Mouse (Mus musculus) left cerebral cortex, adult 2 months (tissue): ENCODE measurements at regions not wholly inside any gene's neighbourhood (a gene's known extent, or its start where the extent isn't known, plus 50 kb on each side); places are given as distances from the start of the nearest gene placed in this dataset.

Experiments
- DNase-seq, 2 experiments: peaks; one replicate each; pipeline ENCODE4 v3.0.0; 2021 to 2022; ENCODE audit warnings: low spot score in 2 of 2, mixed read lengths in 1 of 2; ENCODE audit errors: extremely low spot score in 1 of 2
- H3K27ac ChIP-seq: fragments of 200-600 bp; 2 replicates; pipeline ENCODE4 v1.8.1; 2022
- H3K4me3 ChIP-seq: fragments of 200-600 bp; 2 replicates; pipeline ENCODE4 v1.8.1; 2022
- CTCF ChIP-seq: fragments of 200-600 bp; IDR thresholded peaks from 2 replicates; pipeline ENCODE4 v1.8.1; 2022; ENCODE audit warnings: antibody characterized with exemption, mild to moderate bottlenecking, moderate library complexity
- intact Hi-C: fragments of 180-260 bp; cut with DNase I; formaldehyde crosslinking; loops from one replicate; pipeline ENCODE4 v1.15.1; 2025

- peak; percentile 19 to 24 for DNase-seq
- intact Hi-C loops: loop anchor here (5.0 kb wide), 1 partner anchor 55 kb away; no protein-coding TSS in a partner anchor
- no peak for TF ChIP-seq CTCF
- no peak overlapping the region for H3K4me3 ChIP-seq
- peak overlapping the region; percentile 83 for H3K27ac ChIP-seq
Measured at GRCm38 (mm10) chr6:143287322-143287721, 120.3 kb downstream of the Etnk1 start.

- no peak for TF ChIP-seq CTCF
- H3K4me3 ChIP-seq: no peak overlapping the region
- peak; percentile 26 to 27 for DNase-seq
- intact Hi-C loops: loop anchor here (5.0 kb wide), 1 partner anchor 56 kb away; no protein-coding TSS in a partner anchor
- H3K27ac ChIP-seq: peak overlapping the region; percentile 83
Measured at GRCm38 (mm10) chr6:143288491-143289130, 121.6 kb downstream of the Etnk1 start.

- DNase-seq: no peak
- intact Hi-C loops: no loop called here
- TF ChIP-seq CTCF: no peak
- no peak overlapping the region for H3K27ac ChIP-seq
- H3K4me3 ChIP-seq: no peak overlapping the region
Measured at GRCm38 (mm10) chr6:143293648-143294047, 126.6 kb downstream of the Etnk1 start.

GRCm38 (mm10) chr6:143298391-143298790 lies 131.4 kb downstream of the Etnk1 start:
- intact Hi-C loops: no loop called here
- no peak overlapping the region for H3K4me3 ChIP-seq
- DNase-seq: no peak
- no peak for TF ChIP-seq CTCF
- H3K27ac ChIP-seq: no peak overlapping the region

- Histone ChIP-seq H3K27ac (no peak overlapping the region), H3K4me3 (no peak overlapping the region)
- DNase-seq: no peak
- intact Hi-C loops: no loop called here
- no peak for TF ChIP-seq CTCF
Measured at GRCm38 (mm10) chr6:143301414-143301813, 134.4 kb downstream of the Etnk1 start.

GRCm38 (mm10) chr6:143307327-143307726 lies 140.3 kb downstream of the Etnk1 start:
- intact Hi-C loops: no loop called here
- no peak overlapping the region for H3K4me3 ChIP-seq
- TF ChIP-seq CTCF: no peak

GRCm38 (mm10) chr6:143315859-143316258 lies 148.8 kb downstream of the Etnk1 start:
- TF ChIP-seq CTCF: no peak
- Histone ChIP-seq H3K4me3 (no peak overlapping the region), H3K27ac (no peak overlapping the region)
- intact Hi-C loops: no loop called here
- DNase-seq: no peak

More at GRCm38 (mm10) chr6:143307327-143307726, 140.3 kb downstream of the Etnk1 start:
- no peak overlapping the region for H3K27ac ChIP-seq
- no peak for DNase-seq

- 0 out of 2 replicates have a peak overlapping the region, but pooled peaks have one; percentile 13 for H3K4me3 ChIP-seq
- DNase-seq: no peak
- TF ChIP-seq CTCF: peak; percentile 73
- no peak overlapping the region for H3K27ac ChIP-seq
- intact Hi-C loops: loop anchor here (2.0 to 5.0 kb wide), 4 partner anchors 103 to 1640 kb away; no protein-coding TSS in a partner anchor
Measured at GRCm38 (mm10) chr6:143320426-143320825, 153.4 kb downstream of the Etnk1 start.

- TF ChIP-seq CTCF: no peak
- no peak for DNase-seq
- no peak overlapping the region for H3K27ac ChIP-seq
- intact Hi-C loops: loop anchor here (5.0 kb wide), 4 partner anchors 88 to 1488 kb away; no protein-coding TSS in a partner anchor
- no peak overlapping the region for H3K4me3 ChIP-seq
Measured at GRCm38 (mm10) chr6:143324636-143325035, 157.6 kb downstream of the Etnk1 start.

- no peak for TF ChIP-seq CTCF
- intact Hi-C loops: loop anchor here (5.0 kb wide), 1 partner anchor 85 kb away; no protein-coding TSS in a partner anchor
- no peak for DNase-seq
- no peak overlapping the region for H3K27ac ChIP-seq
- H3K4me3 ChIP-seq: no peak overlapping the region
Measured at GRCm38 (mm10) chr6:143326956-143327722, 160.1 kb downstream of the Etnk1 start.

- intact Hi-C loops: loop anchor here (2.0 to 5.0 kb wide), 2 partner anchors 85 to 149 kb away; no protein-coding TSS in a partner anchor
- peak; percentile 33 for TF ChIP-seq CTCF
- Histone ChIP-seq H3K4me3 (no peak overlapping the region), H3K27ac (peak overlapping the region; percentile 76)
- DNase-seq: no peak
Measured at GRCm38 (mm10) chr6:143327788-143328187, 160.8 kb downstream of the Etnk1 start.

GRCm38 (mm10) chr6:143328202-143328601 lies 161.2 kb downstream of the Etnk1 start:
- Histone ChIP-seq H3K4me3 (no peak overlapping the region), H3K27ac (peak overlapping the region; percentile 76)
- intact Hi-C loops: loop anchor here (2.0 to 5.0 kb wide), 2 partner anchors 84 to 149 kb away; no protein-coding TSS in a partner anchor
- no peak for TF ChIP-seq CTCF
- DNase-seq: peak in 1 of 2 experiments; percentile 33
